ENCODE assay signal across 13 mouse cellular contexts in the genomic region with DNA sequence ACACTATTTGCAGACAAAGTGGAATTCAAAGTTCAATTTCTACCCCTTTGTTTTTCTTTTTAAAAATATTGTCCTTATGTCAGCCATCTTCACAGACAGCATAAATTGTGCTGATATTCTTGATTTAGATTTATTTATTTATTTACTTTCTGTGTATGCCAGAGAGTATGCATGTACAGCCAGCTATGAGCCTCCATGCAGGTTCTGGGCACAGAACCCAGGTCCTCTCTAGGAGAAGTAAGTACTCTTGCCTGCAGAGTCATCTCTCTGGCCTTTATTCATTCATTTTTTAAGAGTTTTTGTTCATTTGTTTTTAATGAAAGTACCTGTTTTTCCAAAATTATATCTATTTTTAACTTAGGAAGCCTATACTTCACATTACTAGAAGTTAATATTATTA.
DNase-seq lines count a peak whose midpoint lies in the region; ATAC-seq and TF ChIP-seq lines count a peak whose summit lies in the region.
"Had no signal": no experiment of that assay in that cellular context is flagged by ENCODE, and none has a peak within 500 bp of the region (broad histone marks: within the 10 kb centered on the region; RNA-seq: fewer than 3 reads in every experiment).

No protein-coding gene starts in this region.

- H3K9me3 ChIP-seq in heart, embryonic 11.5 days (replicated peaks; ENCODE audit: control insufficient read depth, low read length), result no peaks in the 10 kb centered on the region
- no peaks in the 10 kb centered on the region for H3K9me3 ChIP-seq in CH12.LX (replicated peaks; ENCODE audit: low read length)
- H3K9me3 ChIP-seq in forebrain, embryonic 11.5 days (ENCODE audit: control insufficient read depth, low read length), result no peaks in the 10 kb centered on the region
- H3K9me3 ChIP-seq in limb, embryonic 14.5 days (ENCODE audit: control insufficient read depth, low read length), result no peaks in the 10 kb centered on the region
- H3K9me3 ChIP-seq: heart, embryonic 10.5 days; liver, embryonic 12.5 days had no signal

- H3K27ac ChIP-seq in heart, embryonic 11.5 days (ENCODE audit: low read depth, low read length), result no peak overlapping the region
- no peak overlapping the region for H3K27ac ChIP-seq in CH12.LX (ENCODE audit: insufficient read depth, low read depth)
- H3K27ac ChIP-seq in forebrain, embryonic 11.5 days (ENCODE audit: low read depth, low read length), result no peak overlapping the region
- H3K27ac ChIP-seq in limb, embryonic 14.5 days (replicated peaks; ENCODE audit: low read depth, low read length), result no peak overlapping the region
- H3K27ac ChIP-seq: heart, embryonic 10.5 days; liver, embryonic 12.5 days had no signal

- H3K4me2 ChIP-seq in heart, embryonic 11.5 days, result no peak overlapping the region
- peak overlapping the region; percentile 84 for H3K4me2 ChIP-seq in CH12.LX (ENCODE audit: insufficient read depth, low read depth, poor library complexity, severe bottlenecking)
- peak overlapping the region; percentile 26; the same call in 1 of the 2 replicates for H3K4me2 ChIP-seq in forebrain, embryonic 11.5 days (ENCODE audit: low read depth, low read length, severe bottlenecking)
- peak overlapping the region; percentile 64 for H3K4me2 ChIP-seq in limb, embryonic 14.5 days (replicated peaks; ENCODE audit: low read depth, low read length, severe bottlenecking)
- H3K4me2 ChIP-seq: liver, embryonic 12.5 days had no signal

- H3K36me3 ChIP-seq in heart, embryonic 11.5 days (ENCODE audit: control insufficient read depth, insufficient read depth, low read length), result no peaks in the 10 kb centered on the region
- peaks cover 4 to 13% of the 10 kb centered on the region in 2 experiments for H3K36me3 ChIP-seq in CH12.LX (replicated peaks in 1 of 2; ENCODE audit: control insufficient read depth in 1 of 2, insufficient read depth in 1 of 2, low read length in 1 of 2)
- H3K36me3 ChIP-seq in forebrain, embryonic 11.5 days (ENCODE audit: control insufficient read depth, insufficient read depth, low read length), result no peaks in the 10 kb centered on the region
- peaks cover 8% of the 10 kb centered on the region; the same call in 1 of the 2 replicates for H3K36me3 ChIP-seq in limb, embryonic 14.5 days (ENCODE audit: control insufficient read depth, insufficient read depth, low read length)

- H3K4me1 ChIP-seq in heart, embryonic 11.5 days (ENCODE audit: control insufficient read depth, insufficient read depth, low read length), result peaks cover 12% of the 10 kb centered on the region
- peaks cover 10 to 41% of the 10 kb centered on the region in 2 experiments for H3K4me1 ChIP-seq in CH12.LX (ENCODE audit: control insufficient read depth in 1 of 2, insufficient read depth in 2 of 2)
- no peaks in the 10 kb centered on the region for H3K4me1 ChIP-seq in forebrain, embryonic 11.5 days (replicated peaks; ENCODE audit: control insufficient read depth, insufficient read depth, low read length)
- H3K4me1 ChIP-seq in limb, embryonic 14.5 days (ENCODE audit: control insufficient read depth, insufficient read depth, low read length), result peaks cover 19% of the 10 kb centered on the region

- dilution Hi-C loops in CH12.LX (cut with MboI; ENCODE audit: extremely low pct_ligation_motif_present, extremely low pct_unique_long_range_greater_than_20kb, low sequenced_read_pairs), result no loop called here

- H3K4me3 ChIP-seq in heart, embryonic 11.5 days (ENCODE audit: low read depth, low read length), result no peak overlapping the region
- H3K4me3 ChIP-seq in CH12.LX (replicated peaks in 1 of 3; ENCODE audit: low read depth in 2 of 3, low read length in 2 of 3, poor library complexity in 1 of 3), result peak overlapping the region in 2 of 3 experiments; percentile 56 to 69
- H3K4me3 ChIP-seq in forebrain, embryonic 11.5 days (ENCODE audit: low read depth, low read length), result no peak overlapping the region; the same call in 1 of the 2 replicates
- peak overlapping the region; percentile 34; the same call in 1 of the 2 replicates for H3K4me3 ChIP-seq in limb, embryonic 14.5 days (replicated peaks; ENCODE audit: low read length)
- H3K4me3 ChIP-seq: heart, embryonic 10.5 days; liver, embryonic 12.5 days had no signal

- H3K79me2 ChIP-seq in CH12.LX (replicated peaks; ENCODE audit: control insufficient read depth, extremely low read depth, insufficient read depth, poor library complexity, severe bottlenecking), result peaks cover 50% of the 10 kb centered on the region

- no peak overlapping the region for H3K9ac ChIP-seq in heart, embryonic 11.5 days (ENCODE audit: low read depth, low read length)
- peak overlapping the region; percentile 69; the same call in 1 of the 2 replicates for H3K9ac ChIP-seq in CH12.LX (ENCODE audit: insufficient read depth, low read depth)
- no peak overlapping the region for H3K9ac ChIP-seq in forebrain, embryonic 11.5 days (ENCODE audit: low read length)
- H3K9ac ChIP-seq in limb, embryonic 14.5 days (ENCODE audit: low read depth, low read length, severe bottlenecking), result peak overlapping the region; percentile 28; the same call in 1 of the 2 replicates
- H3K9ac ChIP-seq: liver, embryonic 12.5 days had no signal

- in situ Hi-C loops in CH12.LX (cut with MboI; ENCODE audit: low pct_ligation_motif_present, low pct_unique_long_range_greater_than_20kb, low sequenced_read_pairs), result no loop called here

- DNase-seq in heart, adult 11 months, result peak; percentile 33
- DNase-seq in CH12.LX (ENCODE audit: extremely low read depth), result no peak
- no peak for DNase-seq in forebrain, embryonic 11.5 days (ENCODE audit: low spot score)
- DNase-seq in limb, embryonic 14.5 days (ENCODE audit: low spot score), result no peak
- DNase-seq in frontal cortex, adult 2 months (ENCODE audit: extremely low spot score in 1 of 2, low spot score in 1 of 2), result no peak
- DNase-seq in yolk sac, embryonic 10.5 days (ENCODE audit: low spot score), result no peak
- DNase-seq: kidney, postnatal 25 days; right cerebral cortex, postnatal 14 days; thymus, postnatal 14 days had no signal

- no peaks in the 10 kb centered on the region for H3K27me3 ChIP-seq in heart, embryonic 11.5 days (ENCODE audit: control insufficient read depth, insufficient read depth, low read length)
- H3K27me3 ChIP-seq in CH12.LX (replicated peaks), result no peaks in the 10 kb centered on the region
- H3K27me3 ChIP-seq in forebrain, embryonic 11.5 days (ENCODE audit: control insufficient read depth, insufficient read depth, low read length), result no peaks in the 10 kb centered on the region
- no peaks in the 10 kb centered on the region for H3K27me3 ChIP-seq in limb, embryonic 14.5 days (ENCODE audit: control insufficient read depth, insufficient read depth, low read length)
- H3K27me3 ChIP-seq: liver, embryonic 12.5 days had no signal

- no peak for TF ChIP-seq RAD21 in CH12.LX (IDR thresholded peaks at IDR 0.05; ENCODE audit: low read depth, low read length)

- ATAC-seq in heart, embryonic 11.5 days (replicated peaks; ENCODE audit: insufficient number of reproducible peaks, low FRiP score, low TSS enrichment), result no peak
- no peak for ATAC-seq in forebrain, embryonic 11.5 days (replicated peaks; ENCODE audit: low FRiP score)
- ATAC-seq in limb, embryonic 14.5 days (ENCODE audit: low FRiP score, low read depth), result no peak
- ATAC-seq in activated CD4-positive, CD25-positive, alpha-beta regulatory T cell, adult 4 months, result no peak
- ATAC-seq: liver, embryonic 12.5 days had no signal

- no peak for TF ChIP-seq EP300 in CH12.LX (IDR thresholded peaks at IDR 0.05; ENCODE audit: low read length)

- TF ChIP-seq POLR2A in CH12.LX (IDR thresholded peaks at IDR 0.05; ENCODE audit: low read depth, low read length), result no peak
- TF ChIP-seq POLR2A in limb, embryonic 14.5 days (IDR thresholded peaks at IDR 0.05; ENCODE audit: borderline replicate concordance, extremely low read depth, insufficient read depth, insufficient read length), result no peak

- TF ChIP-seq CTCF in CH12.LX (conservative IDR thresholded peaks at IDR 0.05 in 1 of 2, IDR thresholded peaks at IDR 0.05 in 1 of 2; ENCODE audit: low read depth in 2 of 2, low read length in 2 of 2), result no peak

TF ChIP-seq in CH12.LX, 34 proteins besides CTCF, POLR2A, EP300 and RAD21:
- TF ChIP-seq ELF1 (IDR thresholded peaks at IDR 0.05; ENCODE audit: low read depth, low read length), result no peak
- TF ChIP-seq CHD1 (IDR thresholded peaks at IDR 0.05; ENCODE audit: low read depth, low read length), result 0 out of 2 replicates have a peak, but pooled peaks have one; percentile 42
- TF ChIP-seq USF1 (IDR thresholded peaks at IDR 0.05; ENCODE audit: low read depth, low read length), result no peak
TF ChIP-seq in CH12.LX: peak in this region for 1.

Comparison
In these comparisons a context has a peak if more than half of its experiments do, and no peak if none do; other contexts are left out.
1. H3K4me3 ChIP-seq: peak in CH12.LX (2 of 3) and limb, embryonic 14.5 days (single experiment); none in heart, embryonic 11.5 days (single experiment) and forebrain, embryonic 11.5 days (single experiment).
2. H3K9ac ChIP-seq: peak in CH12.LX (single experiment) and limb, embryonic 14.5 days (single experiment); none in heart, embryonic 11.5 days (single experiment) and forebrain, embryonic 11.5 days (single experiment).